Mouse (Mus musculus) liver, adult 2 months (tissue): ENCODE measurements at regions not wholly inside any gene's neighbourhood (a gene's known extent, or its start where the extent isn't known, plus 50 kb on each side); places are given as distances from the start of the nearest gene placed in this dataset.

Source experiments
- DNase-seq: peaks from one replicate; pipeline ENCODE4 v3.0.0-alpha.2; 2011; ENCODE audit warnings: low read depth, low spot score; ENCODE audit errors: extremely low read depth
- H3K27ac ChIP-seq: fragments of 200-500 bp; replicated peaks from 2 replicates; pipeline ENCODE4 v1.5.1; 2012; ENCODE audit warnings: low read depth, mild to moderate bottlenecking, control low read depth, inconsistent platforms, low read length; ENCODE audit not compliant: insufficient read depth
- H3K27me3 ChIP-seq: fragments of 200-500 bp; 2 replicates; pipeline ENCODE4 v1.6.1; 2012; ENCODE audit warnings: mild to moderate bottlenecking, moderate library complexity, low read length, inconsistent platforms; ENCODE audit not compliant: control insufficient read depth, insufficient read depth
- H3K36me3 ChIP-seq: fragments of 200-500 bp; 2 replicates; pipeline ENCODE4 v1.6.1; 2012; ENCODE audit warnings: low read length, inconsistent platforms; ENCODE audit not compliant: control insufficient read depth, insufficient read depth
- H3K4me1 ChIP-seq: fragments of 200-500 bp; 2 replicates; pipeline ENCODE4 v1.6.1; 2011; ENCODE audit warnings: low read length; ENCODE audit not compliant: control insufficient read depth, insufficient read depth
- H3K4me3 ChIP-seq: fragments of 200-500 bp; 2 replicates; pipeline ENCODE4 v1.5.1; 2011; ENCODE audit warnings: low read depth, mild to moderate bottlenecking, control low read depth, low read length, moderate library complexity; ENCODE audit not compliant: insufficient read depth
- H3K79me2 ChIP-seq: fragments of 200-500 bp; 2 replicates; pipeline ENCODE4 v1.6.1; 2012; ENCODE audit warnings: inconsistent platforms, mild to moderate bottlenecking, low read length, moderate library complexity; ENCODE audit not compliant: control insufficient read depth, insufficient read depth
- H3K9ac ChIP-seq: fragments of 200-500 bp; 2 replicates; pipeline ENCODE4 v1.6.1; 2012; ENCODE audit warnings: low read depth, mild to moderate bottlenecking, control low read depth, inconsistent platforms, low read length
- CTCF ChIP-seq: fragments of 200-500 bp; IDR thresholded peaks from 2 replicates; pipeline ENCODE4 v1.5.1; 2011; ENCODE audit warnings: low read depth, low read length, control low read depth
- POLR2A ChIP-seq: fragments of 200-500 bp; IDR thresholded peaks from 2 replicates; pipeline ENCODE4 v1.6.1; 2011; ENCODE audit warnings: low read length, control low read depth; ENCODE audit not compliant: insufficient read depth; ENCODE audit errors: extremely low read depth
- WGBS: fragments of 180-500 bp; shearing (Covaris S2); methylation state at CpG from one replicate; pipeline ENCODE4 v1.1.7; 2018; 5-methylcytosine and 5-hydroxymethylcytosine counted together

DNA sequence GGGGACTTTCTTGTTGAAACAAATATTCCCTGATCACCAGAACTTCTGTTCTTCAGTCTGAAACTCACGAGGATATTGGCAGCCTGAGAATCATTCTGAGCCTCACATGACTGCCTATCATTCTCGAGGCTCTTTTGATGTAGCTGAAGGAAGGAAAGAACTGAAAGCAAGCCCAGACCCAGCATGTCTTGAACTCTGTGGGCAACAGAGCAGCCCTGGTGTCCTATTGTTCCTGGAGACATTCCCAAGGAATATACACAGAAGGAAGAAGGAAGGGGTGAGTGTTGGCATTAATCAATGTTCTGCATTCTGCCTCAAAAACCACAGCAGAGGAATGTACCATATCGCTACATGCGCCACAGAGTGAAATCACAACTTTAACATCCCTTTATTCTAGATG is 449.4 kb upstream of the Gm10306 start:
- Histone ChIP-seq H3K79me2 (no peaks in the 10 kb centered on the region), H3K36me3 (no peaks in the 10 kb centered on the region), H3K27me3 (no peaks in the 10 kb centered on the region), H3K4me3 (no peak overlapping the region), H3K27ac (no peak overlapping the region), H3K4me1 (no peaks in the 10 kb centered on the region), H3K9ac (no peak overlapping the region)
- no peak for TF ChIP-seq CTCF
- no peak for TF ChIP-seq POLR2A
- DNase-seq: no peak
- 75% methylated on average over 4 of the region's 4 CpGs for WGBS

DNA sequence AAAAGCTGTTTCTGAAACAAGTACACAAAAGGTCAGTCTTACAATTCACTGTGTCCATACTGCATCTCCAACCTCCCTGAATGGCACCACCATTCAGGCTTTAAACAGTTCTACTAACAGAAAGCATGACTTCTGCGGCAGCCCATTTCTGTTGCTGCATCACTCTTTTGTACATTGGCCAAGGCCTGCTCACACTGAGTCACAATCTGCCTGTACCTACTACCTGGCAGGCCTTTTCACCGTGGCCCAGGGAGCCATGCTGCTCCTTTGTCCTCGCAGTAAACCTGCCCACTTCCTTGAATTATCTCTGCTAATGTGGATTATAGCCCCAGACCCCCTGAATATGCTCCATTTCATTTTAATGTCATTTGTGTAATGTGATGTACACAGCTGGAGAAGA is 439.5 kb upstream of the Gm10306 start:
- 73% methylated on average over 3 of the region's 3 CpGs for WGBS
- TF ChIP-seq CTCF: no peak
- no peak for TF ChIP-seq POLR2A
- H3K79me2 ChIP-seq: no peaks in the 10 kb centered on the region
- no peak overlapping the region for H3K9ac ChIP-seq
- no peaks in the 10 kb centered on the region for H3K27me3 ChIP-seq
- no peaks in the 10 kb centered on the region for H3K4me1 ChIP-seq
- H3K27ac ChIP-seq: no peak overlapping the region
- DNase-seq: no peak
- no peaks in the 10 kb centered on the region for H3K36me3 ChIP-seq
- H3K4me3 ChIP-seq: no peak overlapping the region

GRCm38 (mm10) chr4:94124177-94124576 is 432.2 kb upstream of the Gm10306 start:
- H3K79me2 ChIP-seq: no peaks in the 10 kb centered on the region
- H3K27ac ChIP-seq: no peak overlapping the region
- H3K27me3 ChIP-seq: no peaks in the 10 kb centered on the region
- H3K4me1 ChIP-seq: no peaks in the 10 kb centered on the region
- H3K4me3 ChIP-seq: no peak overlapping the region
- 75% methylated on average over 14 of the region's 14 CpGs for WGBS
- no peak for DNase-seq
- TF ChIP-seq POLR2A (no peak), CTCF (peak; percentile 47)
- no peak overlapping the region for H3K9ac ChIP-seq
- H3K36me3 ChIP-seq: no peaks in the 10 kb centered on the region

GRCm38 (mm10) chr4:94137921-94138320 is 418.4 kb upstream of the Gm10306 start:
- H3K9ac ChIP-seq: no peak overlapping the region
- no peaks in the 10 kb centered on the region for H3K79me2 ChIP-seq
- H3K27me3 ChIP-seq: no peaks in the 10 kb centered on the region
- TF ChIP-seq CTCF: no peak
- no peak for TF ChIP-seq POLR2A
- DNase-seq: no peak
- no peak overlapping the region for H3K4me3 ChIP-seq
- no peaks in the 10 kb centered on the region for H3K4me1 ChIP-seq
- H3K36me3 ChIP-seq: no peaks in the 10 kb centered on the region
- 53% methylated on average over 2 of the region's 2 CpGs for WGBS
- no peak overlapping the region for H3K27ac ChIP-seq

DNA sequence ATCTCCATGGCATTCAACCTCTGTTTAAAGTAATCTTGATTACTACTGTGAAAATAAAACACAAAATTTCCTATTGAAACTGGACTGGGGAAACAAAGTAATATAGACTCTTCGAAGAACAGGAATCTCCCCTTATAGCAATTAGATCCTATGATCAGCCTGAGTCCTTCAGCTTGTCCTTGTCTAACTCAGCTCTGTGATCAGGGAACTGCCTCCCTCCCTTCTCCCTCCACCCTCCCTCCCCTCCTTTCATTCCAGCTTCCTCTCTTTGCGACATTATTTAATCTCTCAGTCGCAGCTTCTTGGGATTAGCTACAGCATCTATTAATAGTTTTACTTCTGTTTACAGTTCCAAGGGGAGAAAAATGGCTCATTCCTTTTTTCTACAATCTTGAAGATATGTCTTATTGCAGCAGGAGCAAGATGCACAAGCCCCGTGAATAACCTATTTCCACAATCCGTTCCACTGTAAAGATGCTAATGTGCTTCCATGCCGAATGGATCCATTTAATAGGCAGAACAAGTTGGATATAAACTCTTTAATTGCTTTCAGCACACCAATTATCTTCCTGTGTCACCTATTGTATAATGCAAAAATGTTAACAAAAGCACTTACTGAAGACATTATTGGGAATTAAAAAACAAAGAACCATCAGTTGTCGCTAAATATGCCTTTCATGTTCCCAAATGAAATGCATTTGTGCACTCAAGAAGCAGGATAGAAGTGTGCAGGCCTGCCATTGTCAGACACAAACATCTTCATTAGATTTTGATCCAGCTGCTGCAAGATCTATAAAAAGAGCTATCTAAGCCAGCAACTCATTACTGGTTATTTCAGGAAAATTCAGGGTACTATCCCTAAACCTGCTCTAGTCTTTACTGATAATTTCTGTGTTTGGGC is 411.2 kb upstream of the Gm10306 start:
- H3K9ac ChIP-seq: no peak overlapping the region
- 75% methylated on average over 7 of the region's 7 CpGs for WGBS
- DNase-seq: no peak
- H3K4me1 ChIP-seq: no peaks in the 10 kb centered on the region
- no peaks in the 10 kb centered on the region for H3K27me3 ChIP-seq
- TF ChIP-seq CTCF: no peak
- TF ChIP-seq POLR2A: no peak
- H3K79me2 ChIP-seq: no peaks in the 10 kb centered on the region
- no peak overlapping the region for H3K4me3 ChIP-seq
- H3K36me3 ChIP-seq: no peaks in the 10 kb centered on the region
- H3K27ac ChIP-seq: no peak overlapping the region

DNA sequence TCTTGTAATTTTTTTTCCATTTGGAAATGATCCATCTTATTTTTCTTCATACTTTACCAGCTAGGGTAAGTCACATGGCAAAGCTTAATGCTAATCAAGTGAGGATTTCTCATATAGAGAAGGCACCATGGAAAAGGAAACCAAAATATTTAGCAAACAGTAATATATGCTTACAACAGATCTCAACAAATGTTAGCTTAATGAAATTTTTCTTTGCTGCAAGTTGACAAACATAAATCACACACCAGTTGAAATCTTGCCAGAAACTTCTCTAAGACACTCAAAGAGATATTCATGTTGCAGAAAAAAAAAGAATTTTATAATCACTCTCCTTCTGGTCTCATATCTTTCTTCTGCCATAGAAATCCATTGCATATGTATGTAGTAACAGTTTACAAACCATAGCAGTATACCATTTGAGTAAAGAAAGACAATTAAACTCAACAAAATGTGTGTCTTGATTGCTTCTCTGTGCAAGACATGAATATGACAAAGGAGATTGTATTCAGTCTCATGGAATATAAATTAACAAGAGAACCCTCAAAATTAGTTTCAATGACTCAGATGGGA is 408.3 kb upstream of the Gm10306 start:
- no peaks in the 10 kb centered on the region for H3K36me3 ChIP-seq
- H3K27ac ChIP-seq: no peak overlapping the region
- no peaks in the 10 kb centered on the region for H3K27me3 ChIP-seq
- H3K79me2 ChIP-seq: no peaks in the 10 kb centered on the region
- no peak for DNase-seq
- H3K4me3 ChIP-seq: no peak overlapping the region
- no peaks in the 10 kb centered on the region for H3K4me1 ChIP-seq
- no peak overlapping the region for H3K9ac ChIP-seq
- no peak for TF ChIP-seq POLR2A
- TF ChIP-seq CTCF: no peak
